Mouse (Mus musculus): ENCODE results near the gene Maml3. TPM values are rescaled to one million over a fixed set of nuclear protein-coding genes. Genes with fewer than 3 reads are reported as not detected.

Maml3 gene
- total and polyA plus RNA-seq, 3 experiments = 0.81 to 1.8 (median 0.98) TPM

DNA sequence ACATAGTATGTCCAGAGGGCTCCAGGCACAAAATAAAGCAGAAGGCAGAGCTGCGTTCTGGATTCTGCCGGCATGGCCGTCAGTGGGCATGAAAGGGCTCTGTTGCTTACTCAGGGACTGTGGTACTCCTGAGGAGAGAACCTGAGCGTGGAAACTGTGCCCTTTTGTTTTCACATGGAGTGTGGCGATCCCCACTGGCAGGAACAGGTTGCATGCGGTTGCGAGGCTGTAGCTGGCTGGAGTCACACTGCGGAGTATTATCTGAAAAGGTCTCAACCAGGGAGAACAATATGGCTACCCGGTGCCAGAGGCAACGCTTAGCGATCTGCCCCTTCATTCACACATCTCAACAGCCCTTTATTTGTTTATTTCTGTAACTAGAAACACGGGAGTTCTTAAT lies 353.4 kb downstream of the Maml3 start:
- TF ChIP-seq TCF12 (IDR thresholded peaks at IDR 0.05; ENCODE audit: low read depth, low read length) (no peak), POLR2AphosphoS2 (IDR thresholded peaks at IDR 0.05; ENCODE audit: low read depth, low read length) (no peak), EP300 (IDR thresholded peaks at IDR 0.05; ENCODE audit: low read length) (no peak), RAD21 (IDR thresholded peaks at IDR 0.05; ENCODE audit: low read depth, low read length) (no peak), CHD1 (IDR thresholded peaks at IDR 0.05; ENCODE audit: low read depth, low read length) (no peak), IRF4 (IDR thresholded peaks at IDR 0.05; ENCODE audit: low read depth, low read length) (no peak), ZMIZ1 (IDR thresholded peaks at IDR 0.05; ENCODE audit: low read depth, low read length) (no peak), NRF1 (IDR thresholded peaks at IDR 0.05; ENCODE audit: low read depth, low read length) (no peak), BHLHE40 (IDR thresholded peaks at IDR 0.05; ENCODE audit: low read depth, low read length) (no peak), E2F4 (IDR thresholded peaks at IDR 0.05; ENCODE audit: insufficient replicate concordance, low read depth, low read length) (no peak), SIN3A (IDR thresholded peaks at IDR 0.05; ENCODE audit: low read length) (no peak), ETS1 (conservative IDR thresholded peaks at IDR 0.05; ENCODE audit: low read depth, low read length) (no peak), ELF1 (IDR thresholded peaks at IDR 0.05; ENCODE audit: low read depth, low read length) (no peak), POLR2A (IDR thresholded peaks at IDR 0.05; ENCODE audit: low read depth, low read length) (no peak), USF2 (conservative IDR thresholded peaks at IDR 0.05; ENCODE audit: low read depth, low read length) (no peak)
- DNase-seq (ENCODE audit: extremely low read depth) = no peak
- Histone ChIP-seq H3K4me2 (ENCODE audit: insufficient read depth, low read depth, poor library complexity, severe bottlenecking) (no peak overlapping the region), H3K9ac (ENCODE audit: insufficient read depth, low read depth) (no peak overlapping the region), H3K9me3 (replicated peaks; ENCODE audit: low read length) (no peaks in the 10 kb centered on the region), H3K4me1 (ENCODE audit: control insufficient read depth in 1 of 2, insufficient read depth in 2 of 2) (peaks cover 8 to 18% of the 10 kb centered on the region in 2 experiments; a peak in 3 of 4 replicates), H3K27ac (ENCODE audit: insufficient read depth, low read depth) (no peak overlapping the region), H3K79me2 (replicated peaks; ENCODE audit: control insufficient read depth, extremely low read depth, insufficient read depth, poor library complexity, severe bottlenecking) (no peaks in the 10 kb centered on the region), H3K4me3 (replicated peaks in 1 of 3; ENCODE audit: low read depth in 2 of 3, low read length in 2 of 3, poor library complexity in 1 of 3) (no peak overlapping the region), H3K36me3 (replicated peaks in 1 of 2; ENCODE audit: control insufficient read depth in 1 of 2, insufficient read depth in 1 of 2, low read length in 1 of 2) (no peaks in the 10 kb centered on the region), H3K27me3 (replicated peaks) (no peaks in the 10 kb centered on the region)
- dilution Hi-C loops (cut with MboI; ENCODE audit: extremely low pct_ligation_motif_present, extremely low pct_unique_long_range_greater_than_20kb, low sequenced_read_pairs) = no loop called here
- in situ Hi-C loops (cut with MboI; ENCODE audit: low pct_ligation_motif_present, low pct_unique_long_range_greater_than_20kb, low sequenced_read_pairs) = no loop called here

- Histone ChIP-seq H3K4me2 (ENCODE audit: insufficient read depth, low read depth, poor library complexity, severe bottlenecking) (no peak overlapping the region), H3K27me3 (replicated peaks) (no peaks in the 10 kb centered on the region), H3K9ac (ENCODE audit: insufficient read depth, low read depth) (no peak overlapping the region), H3K36me3 (replicated peaks in 1 of 2; ENCODE audit: control insufficient read depth in 1 of 2, insufficient read depth in 1 of 2, low read length in 1 of 2) (no peaks in the 10 kb centered on the region), H3K4me1 (ENCODE audit: control insufficient read depth in 1 of 2, insufficient read depth in 2 of 2) (peaks cover 5 to 20% of the 10 kb centered on the region in 2 experiments; a peak in 3 of 4 replicates), H3K79me2 (replicated peaks; ENCODE audit: control insufficient read depth, extremely low read depth, insufficient read depth, poor library complexity, severe bottlenecking) (no peaks in the 10 kb centered on the region), H3K9me3 (replicated peaks; ENCODE audit: low read length) (no peaks in the 10 kb centered on the region), H3K4me3 (replicated peaks in 1 of 3; ENCODE audit: low read depth in 2 of 3, low read length in 2 of 3, poor library complexity in 1 of 3) (no peak overlapping the region), H3K27ac (ENCODE audit: insufficient read depth, low read depth) (no peak overlapping the region)
- no peak for TF ChIP-seq CHD1 (IDR thresholded peaks at IDR 0.05; ENCODE audit: low read depth, low read length)
- TF ChIP-seq ZMIZ1 (IDR thresholded peaks at IDR 0.05; ENCODE audit: low read depth, low read length) = no peak
- TF ChIP-seq KAT2A (IDR thresholded peaks at IDR 0.05; ENCODE audit: insufficient replicate concordance, low read length) = no peak
- TF ChIP-seq BHLHE40 (IDR thresholded peaks at IDR 0.05; ENCODE audit: low read depth, low read length) = no peak
- TF ChIP-seq MAZ (IDR thresholded peaks at IDR 0.05; ENCODE audit: low read depth, low read length) = no peak
- TF ChIP-seq NELFE (IDR thresholded peaks at IDR 0.05; ENCODE audit: low read depth, low read length) = no peak
- no peak for TF ChIP-seq ELF1 (IDR thresholded peaks at IDR 0.05; ENCODE audit: low read depth, low read length)
- TF ChIP-seq TCF12 (IDR thresholded peaks at IDR 0.05; ENCODE audit: low read depth, low read length) = no peak
- no peak for TF ChIP-seq POLR2A (IDR thresholded peaks at IDR 0.05; ENCODE audit: low read depth, low read length)
- TF ChIP-seq JUND (conservative IDR thresholded peaks at IDR 0.05; ENCODE audit: low read depth, low read length) = no peak
- no peak for TF ChIP-seq IRF4 (IDR thresholded peaks at IDR 0.05; ENCODE audit: low read depth, low read length)
- DNase-seq (ENCODE audit: extremely low read depth) = no peak
- in situ Hi-C loops (cut with MboI; ENCODE audit: low pct_ligation_motif_present, low pct_unique_long_range_greater_than_20kb, low sequenced_read_pairs) = no loop called here
- dilution Hi-C loops (cut with MboI; ENCODE audit: extremely low pct_ligation_motif_present, extremely low pct_unique_long_range_greater_than_20kb, low sequenced_read_pairs) = no loop called here
Observed at GRCm38 (mm10) chr3:51749812-51750481, 354.9 kb downstream of the Maml3 start.

Measured in CH12.LX (cell line).